Mouse (Mus musculus): ENCODE results near the gene Gm20604. TPM values are rescaled to one million over a fixed set of nuclear protein-coding genes. Genes with fewer than 3 reads are reported as not detected.

Gene Gm20604
- polyA plus RNA-seq, 1 experiment, result 29.1 TPM

DNA sequence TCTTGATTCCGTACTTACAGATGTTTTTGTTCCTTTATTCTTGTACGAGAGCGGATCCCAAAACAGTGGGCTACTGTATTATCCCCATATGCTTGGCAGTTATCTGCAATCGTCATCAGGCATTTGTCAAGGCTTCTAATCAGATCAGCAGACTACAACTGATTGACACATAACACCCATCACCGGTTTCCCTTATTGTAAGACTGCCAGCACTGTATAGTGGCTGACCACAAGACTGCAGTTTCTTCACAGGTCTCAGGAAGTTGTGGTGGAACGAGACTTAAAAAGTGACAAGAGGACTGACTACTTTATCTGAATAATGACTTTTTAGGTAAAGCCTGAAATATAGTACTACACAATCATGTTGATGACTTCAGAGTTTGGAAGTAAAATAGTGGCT, 13.6 kb downstream of the Gm20604 start:
- no peak overlapping the region for H3K27ac ChIP-seq (ENCODE audit: insufficient read depth, low read length)
- peaks cover 11% of the 10 kb centered on the region; the same call in 1 of the 2 replicates for H3K4me1 ChIP-seq (ENCODE audit: control insufficient read depth, insufficient read depth, low read length)
- no peak for TF ChIP-seq CTCF (IDR thresholded peaks at IDR 0.05; ENCODE audit: extremely low read depth, insufficient read depth, low read length)
- no peak for TF ChIP-seq POLR2A (IDR thresholded peaks at IDR 0.05; ENCODE audit: extremely low read depth, insufficient read depth, low read length)
- H3K4me3 ChIP-seq (ENCODE audit: insufficient read depth, low read length), result peak overlapping the region; percentile 91; the same call in 1 of the 2 replicates

DNA sequence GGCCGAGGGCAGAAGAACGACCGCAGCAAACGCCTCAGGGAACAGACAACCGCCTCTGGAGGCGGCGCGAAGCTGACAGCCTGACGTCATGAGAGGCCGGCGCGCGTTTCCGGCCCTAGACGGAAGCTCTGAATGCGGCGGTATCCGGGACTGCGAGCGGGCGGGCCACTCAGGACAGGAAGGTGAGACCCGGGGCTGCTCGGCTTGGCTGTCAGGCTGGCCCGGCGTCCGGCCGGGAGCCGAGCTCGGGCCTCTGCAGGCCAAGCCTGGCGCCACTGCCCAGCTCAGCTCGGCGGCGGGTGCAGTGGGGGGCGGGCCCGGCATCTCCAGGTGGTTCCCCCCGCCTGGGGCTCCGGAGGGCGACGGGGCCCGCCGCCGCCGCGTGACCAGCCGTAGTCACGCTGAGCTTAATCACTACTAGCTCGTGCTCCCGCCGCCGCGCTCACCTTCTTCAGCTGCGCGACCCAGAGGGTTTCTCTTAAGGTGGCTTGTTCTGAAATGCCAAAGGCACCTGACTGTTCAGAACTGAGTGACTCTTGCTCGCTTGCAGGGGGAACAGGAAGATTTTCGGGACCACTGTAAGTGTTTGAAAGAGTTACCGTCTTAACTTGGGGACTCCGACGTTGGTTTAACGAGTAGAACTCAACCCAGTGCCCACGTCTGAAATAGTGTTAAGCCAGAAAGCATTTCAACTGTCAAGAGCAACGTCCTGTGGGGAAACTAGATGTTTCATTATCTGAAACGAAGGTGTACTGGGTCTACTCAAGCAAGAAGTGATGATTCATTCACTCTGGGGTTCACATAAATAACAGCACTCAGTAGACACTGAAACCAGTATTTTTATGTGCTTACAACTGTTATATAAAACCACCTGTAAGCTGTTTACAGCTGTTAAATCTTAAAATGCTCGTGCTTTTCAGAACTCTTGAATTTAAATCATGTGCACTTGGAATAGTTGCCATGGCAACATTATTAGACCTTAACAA, 14.6 kb downstream of the Gm20604 start, which contains the start of the genes Moap1 and Tmem251:
Gene Moap1 (minus strand): TSS at position 73 of the 986 bp plus-strand sequence.
Gene Tmem251 (plus strand): TSS at position 174 of the 986 bp plus-strand sequence.
- TF ChIP-seq CTCF (IDR thresholded peaks at IDR 0.05; ENCODE audit: extremely low read depth, insufficient read depth, low read length) (no peak), POLR2A (IDR thresholded peaks at IDR 0.05; ENCODE audit: extremely low read depth, insufficient read depth, low read length) (peak; percentile 89)

GRCm38 (mm10) chr12:102743036-102743588, 15.4 kb downstream of the Gm20604 start:
- Histone ChIP-seq H3K27ac (ENCODE audit: insufficient read depth, low read length) (peak overlapping the region; percentile 93), H3K4me1 (ENCODE audit: control insufficient read depth, insufficient read depth, low read length) (peaks cover 11% of the 10 kb centered on the region; the same call in 1 of the 2 replicates), H3K4me3 (ENCODE audit: insufficient read depth, low read length) (peak overlapping the region; percentile 91)
- TF ChIP-seq CTCF (IDR thresholded peaks at IDR 0.05; ENCODE audit: extremely low read depth, insufficient read depth, low read length) (no peak), POLR2A (IDR thresholded peaks at IDR 0.05; ENCODE audit: extremely low read depth, insufficient read depth, low read length) (no peak)

More for the DNA sequence above, 14.6 kb downstream of the Gm20604 start, which contains the start of the genes Moap1 and Tmem251:
- Histone ChIP-seq H3K4me1 (ENCODE audit: control insufficient read depth, insufficient read depth, low read length) (peaks cover 11% of the 10 kb centered on the region; the same call in 1 of the 2 replicates), H3K27ac (ENCODE audit: insufficient read depth, low read length) (peak within 1 kb of the TSS; percentile 93), H3K4me3 (ENCODE audit: insufficient read depth, low read length) (peak within 1 kb of the TSS; percentile 91)

GRCm38 (mm10) chr12:102742056-102742455, 16.4 kb downstream of the Gm20604 start:
- Histone ChIP-seq H3K27ac (ENCODE audit: insufficient read depth, low read length) (no peak overlapping the region), H3K4me3 (ENCODE audit: insufficient read depth, low read length) (peak overlapping the region; percentile 91; the same call in 1 of the 2 replicates), H3K4me1 (ENCODE audit: control insufficient read depth, insufficient read depth, low read length) (peaks cover 11% of the 10 kb centered on the region; the same call in 1 of the 2 replicates)
- TF ChIP-seq CTCF (IDR thresholded peaks at IDR 0.05; ENCODE audit: extremely low read depth, insufficient read depth, low read length) (no peak), POLR2A (IDR thresholded peaks at IDR 0.05; ENCODE audit: extremely low read depth, insufficient read depth, low read length) (no peak)

GRCm38 (mm10) chr12:102740285-102740684, 18.2 kb downstream of the Gm20604 start:
- Histone ChIP-seq H3K4me3 (ENCODE audit: insufficient read depth, low read length) (no peak overlapping the region), H3K4me1 (ENCODE audit: control insufficient read depth, insufficient read depth, low read length) (peaks cover 11% of the 10 kb centered on the region; the same call in 1 of the 2 replicates), H3K27ac (ENCODE audit: insufficient read depth, low read length) (no peak overlapping the region)
- TF ChIP-seq CTCF (IDR thresholded peaks at IDR 0.05; ENCODE audit: extremely low read depth, insufficient read depth, low read length) (peak; percentile 34; the same call in 1 of the 2 replicates), POLR2A (IDR thresholded peaks at IDR 0.05; ENCODE audit: extremely low read depth, insufficient read depth, low read length) (no peak)

GRCm38 (mm10) chr12:102739096-102739495, 19.4 kb downstream of the Gm20604 start:
- H3K27ac ChIP-seq (ENCODE audit: insufficient read depth, low read length), result no peak overlapping the region
- peaks cover 6% of the 10 kb centered on the region; the same call in 1 of the 2 replicates for H3K4me1 ChIP-seq (ENCODE audit: control insufficient read depth, insufficient read depth, low read length)
- TF ChIP-seq POLR2A (IDR thresholded peaks at IDR 0.05; ENCODE audit: extremely low read depth, insufficient read depth, low read length) (no peak), CTCF (IDR thresholded peaks at IDR 0.05; ENCODE audit: extremely low read depth, insufficient read depth, low read length) (no peak)
- H3K4me3 ChIP-seq (ENCODE audit: insufficient read depth, low read length), result no peak overlapping the region

- H3K27ac ChIP-seq (ENCODE audit: insufficient read depth, low read length), result no peak overlapping the region
- H3K4me3 ChIP-seq (ENCODE audit: insufficient read depth, low read length), result no peak overlapping the region
- TF ChIP-seq POLR2A (IDR thresholded peaks at IDR 0.05; ENCODE audit: extremely low read depth, insufficient read depth, low read length) (no peak), CTCF (IDR thresholded peaks at IDR 0.05; ENCODE audit: extremely low read depth, insufficient read depth, low read length) (peak; percentile 62)
- no peaks in the 10 kb centered on the region for H3K4me1 ChIP-seq (ENCODE audit: control insufficient read depth, insufficient read depth, low read length)
Measured at GRCm38 (mm10) chr12:102733381-102733780, 25.1 kb downstream of the Gm20604 start.

GRCm38 (mm10) chr12:102730798-102731619, 27.5 kb downstream of the Gm20604 start:
- H3K27ac ChIP-seq (ENCODE audit: insufficient read depth, low read length), result no peak overlapping the region
- TF ChIP-seq POLR2A (IDR thresholded peaks at IDR 0.05; ENCODE audit: extremely low read depth, insufficient read depth, low read length) (no peak), CTCF (IDR thresholded peaks at IDR 0.05; ENCODE audit: extremely low read depth, insufficient read depth, low read length) (no peak)
- no peaks in the 10 kb centered on the region for H3K4me1 ChIP-seq (ENCODE audit: control insufficient read depth, insufficient read depth, low read length)
- no peak overlapping the region for H3K4me3 ChIP-seq (ENCODE audit: insufficient read depth, low read length)

Data from cortical plate, adult 2 months (tissue).